Mouse (Mus musculus): ENCODE measurements around the gene Psmb7.

The Psmb7 gene

DNA sequence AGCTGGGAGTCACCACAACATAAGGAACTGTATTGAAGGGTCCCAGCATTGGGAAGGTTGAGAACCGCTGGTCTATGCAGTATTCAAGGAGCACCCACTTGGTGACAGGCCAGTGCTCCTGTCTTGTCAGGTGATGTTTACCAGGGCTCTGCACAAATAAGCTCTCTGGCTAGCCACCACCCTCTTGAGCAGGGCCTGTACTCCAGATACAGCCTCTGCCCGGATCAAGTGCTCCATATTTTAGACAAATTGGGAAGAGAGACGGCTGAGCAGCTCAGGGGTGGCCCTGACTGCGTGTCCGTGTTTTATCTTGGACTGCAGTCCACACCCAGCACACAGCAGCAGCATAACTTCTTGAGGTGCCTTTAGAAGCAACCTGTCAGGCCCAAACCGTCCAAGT lies 57.2 kb downstream of the Psmb7 start:
- DNase-seq, result no peak

- DNase-seq, result no peak
Measured at GRCm38 (mm10) chr2:38585379-38585736, 58.5 kb downstream of the Psmb7 start.

DNA sequence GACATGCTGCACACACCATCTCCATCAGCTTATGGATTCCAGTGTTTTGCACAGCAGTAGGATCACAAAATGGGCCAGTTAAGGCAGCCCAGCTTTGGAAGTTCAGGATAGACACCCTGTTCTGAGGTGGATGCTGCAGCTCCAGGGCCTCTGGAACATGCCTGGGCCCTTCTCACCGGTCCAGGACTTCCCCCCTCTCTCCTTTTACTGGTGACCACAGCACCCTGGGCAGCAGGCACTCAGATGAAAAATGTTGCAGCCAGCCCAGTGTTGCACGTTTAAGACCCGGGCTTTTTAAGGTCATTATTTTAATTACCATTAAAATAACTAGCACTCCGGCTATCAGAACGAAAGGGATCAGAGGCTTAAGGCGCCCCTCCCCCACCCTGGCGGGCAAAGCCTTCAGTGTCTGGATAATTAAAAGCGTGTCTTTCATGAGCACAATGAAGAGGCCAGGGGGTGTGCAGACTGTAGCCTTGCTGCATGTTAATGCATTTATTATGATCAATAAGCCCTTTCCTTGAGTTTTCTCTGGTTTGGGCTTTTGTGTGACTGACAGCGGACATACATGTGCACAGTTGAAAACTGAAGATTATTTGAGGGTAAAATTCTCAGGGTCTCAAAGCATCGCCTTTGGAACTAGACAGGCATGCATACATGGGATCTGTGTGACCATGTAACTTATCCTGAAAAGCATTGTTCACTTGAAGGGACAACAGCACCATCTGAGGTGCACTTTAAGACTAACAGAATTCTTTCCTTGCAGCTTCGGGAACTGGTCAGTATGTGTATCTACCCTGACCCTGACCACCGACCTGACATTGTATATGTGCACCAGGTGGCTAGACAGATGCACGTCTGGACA lies 59.1 kb downstream of the Psmb7 start:
- peak; percentile 40 for DNase-seq

DNA sequence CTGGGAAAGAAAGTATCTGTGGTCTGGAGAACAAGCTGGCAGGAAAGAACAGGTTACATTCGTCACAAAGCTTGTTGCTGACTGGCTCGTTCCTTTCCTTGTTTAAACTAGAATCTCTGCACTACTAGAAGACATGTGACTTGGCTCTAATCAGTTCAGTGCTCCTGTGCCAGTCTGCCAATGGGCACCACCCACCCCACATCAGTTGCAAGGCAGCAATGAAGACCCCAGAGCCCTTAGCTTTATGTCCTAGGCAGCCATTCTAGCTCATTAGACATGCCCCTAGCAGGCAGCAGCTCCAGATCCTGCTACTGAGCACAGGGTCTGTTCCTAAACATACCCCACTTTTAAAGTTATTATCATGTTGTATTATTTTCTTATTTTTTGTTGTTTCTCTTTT lies 59.9 kb downstream of the Psmb7 start:
- no peak for DNase-seq

DNA sequence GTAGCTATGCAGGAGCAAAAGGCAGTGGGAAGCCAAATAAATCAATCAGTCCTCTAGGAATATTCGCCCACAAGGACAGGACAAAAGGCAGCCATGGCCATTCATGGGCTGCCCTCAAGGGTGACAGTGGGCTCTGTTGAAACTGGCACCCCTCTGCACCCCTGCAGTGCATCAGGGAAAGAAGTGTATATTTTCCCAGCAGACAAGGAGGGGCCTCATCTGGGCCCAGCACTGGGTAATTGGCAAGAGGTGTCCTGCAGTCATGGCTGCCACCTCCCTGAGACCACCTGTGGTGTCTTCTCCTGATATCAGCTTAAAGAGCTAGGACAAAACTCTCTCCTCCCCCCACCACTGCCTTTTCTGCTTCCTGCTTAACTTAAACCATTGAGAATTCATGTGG lies 64.4 kb downstream of the Psmb7 start:
- no peak for DNase-seq

GRCm38 (mm10) chr2:38578602-38579521 lies 65.0 kb downstream of the Psmb7 start:
- DNase-seq, result peak; percentile 25

GRCm38 (mm10) chr2:38574697-38575096 lies 69.2 kb downstream of the Psmb7 start:
- DNase-seq, result no peak

DNA sequence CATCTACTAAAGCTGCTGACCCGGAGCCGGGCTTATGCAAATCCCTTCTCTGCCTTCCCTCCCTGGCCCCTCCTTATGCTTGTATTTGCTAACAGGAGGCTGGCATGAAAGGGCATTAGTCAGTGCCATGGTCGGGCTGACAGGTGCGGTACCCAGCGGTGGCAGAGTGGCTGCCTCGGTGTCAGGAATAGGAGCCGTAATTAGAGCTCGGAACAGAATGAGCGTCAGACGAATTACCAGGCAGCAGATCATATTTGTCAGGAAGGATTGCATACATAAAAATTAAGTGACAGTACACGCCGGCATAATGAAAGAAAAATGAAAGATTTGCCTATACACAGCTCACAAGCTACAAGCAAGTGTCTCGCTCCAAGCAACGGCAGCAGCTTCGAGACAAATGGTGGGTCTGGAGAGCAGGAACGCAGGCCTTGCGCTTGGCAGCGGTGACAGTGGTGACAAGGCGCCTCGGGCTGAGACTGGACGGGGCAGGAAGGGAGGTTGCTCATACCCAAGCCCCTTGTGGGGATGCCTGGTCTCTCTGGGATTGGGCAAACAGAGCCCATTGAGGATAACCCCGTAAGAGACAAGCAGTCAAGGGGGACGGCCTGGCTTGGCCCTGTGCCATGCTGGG lies 71.8 kb downstream of the Psmb7 start:
- no peak for DNase-seq

- DNase-seq, result no peak
Measured at GRCm38 (mm10) chr2:38562596-38562995, 81.3 kb downstream of the Psmb7 start.

GRCm38 (mm10) chr2:38560296-38561227 lies 83.3 kb downstream of the Psmb7 start:
- DNase-seq, result no peak

DNA sequence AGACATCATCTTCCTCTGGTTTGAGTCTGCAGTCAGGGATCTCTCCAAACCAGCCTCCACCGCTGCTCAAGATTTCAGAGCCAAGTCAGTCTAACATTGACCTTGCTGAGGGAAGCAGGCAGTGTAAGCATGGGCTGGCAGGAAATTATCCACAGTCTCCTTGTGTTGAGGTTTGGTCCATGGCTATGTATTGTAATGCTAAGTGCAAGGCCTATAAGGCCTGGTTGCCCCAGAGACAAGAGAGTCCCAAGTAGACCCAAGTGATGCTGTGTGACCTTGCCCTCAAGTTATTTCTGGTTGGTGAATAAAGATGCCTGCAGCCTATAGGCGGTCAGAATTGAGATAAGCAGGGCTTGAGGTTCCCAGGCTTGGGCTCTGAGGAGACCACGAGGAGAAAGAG lies 87.2 kb downstream of the Psmb7 start:
- no peak for DNase-seq

- DNase-seq, result no peak
Measured at GRCm38 (mm10) chr2:38555659-38556058, 88.2 kb downstream of the Psmb7 start.

GRCm38 (mm10) chr2:38554226-38554995 lies 89.5 kb downstream of the Psmb7 start:
- DNase-seq, result no peak

- DNase-seq, result no peak
Measured at GRCm38 (mm10) chr2:38552004-38552443, 91.9 kb downstream of the Psmb7 start.

GRCm38 (mm10) chr2:38547793-38548517 lies 95.9 kb downstream of the Psmb7 start:
- no peak for DNase-seq

DNA sequence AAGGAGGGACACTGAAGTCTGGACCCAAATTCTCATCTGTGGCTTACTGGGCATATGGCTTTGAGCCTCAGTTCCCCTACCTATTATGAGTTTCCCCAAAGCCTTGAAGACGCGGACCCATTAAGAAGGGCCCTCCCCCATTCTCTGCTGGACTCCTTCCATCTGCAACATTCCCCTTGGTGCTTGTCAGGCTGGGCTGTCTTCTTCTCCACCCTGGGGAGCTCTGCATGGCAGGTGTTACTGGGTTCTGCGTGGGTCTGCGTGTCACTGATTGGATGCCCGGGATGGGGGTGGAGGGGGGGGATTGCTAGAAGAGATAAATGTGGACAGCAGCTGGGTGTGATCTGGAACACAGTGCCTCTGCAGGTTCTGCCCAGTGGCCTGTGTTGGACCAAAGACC lies 97.1 kb downstream of the Psmb7 start:
- no peak for DNase-seq

DNA sequence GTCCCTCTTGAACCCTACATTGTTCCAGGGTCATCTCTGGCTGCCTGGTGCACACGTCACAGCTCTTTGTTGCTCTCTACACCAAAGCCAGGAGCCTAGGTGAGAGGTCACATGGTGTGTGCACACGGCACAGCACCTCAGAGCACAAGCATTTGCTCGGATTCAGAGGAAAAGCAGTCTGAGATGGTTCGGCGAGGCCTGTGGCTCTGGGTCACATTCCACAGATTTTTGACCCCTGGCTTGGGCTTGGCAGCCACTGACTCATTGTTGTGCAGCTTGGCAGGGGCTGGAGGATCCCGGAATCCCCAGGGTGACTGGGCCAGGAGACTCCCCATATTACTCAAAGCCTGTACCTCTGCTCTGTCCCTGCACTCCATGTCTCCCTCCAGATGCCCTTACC lies 97.7 kb downstream of the Psmb7 start:
- DNase-seq, result no peak

DNA sequence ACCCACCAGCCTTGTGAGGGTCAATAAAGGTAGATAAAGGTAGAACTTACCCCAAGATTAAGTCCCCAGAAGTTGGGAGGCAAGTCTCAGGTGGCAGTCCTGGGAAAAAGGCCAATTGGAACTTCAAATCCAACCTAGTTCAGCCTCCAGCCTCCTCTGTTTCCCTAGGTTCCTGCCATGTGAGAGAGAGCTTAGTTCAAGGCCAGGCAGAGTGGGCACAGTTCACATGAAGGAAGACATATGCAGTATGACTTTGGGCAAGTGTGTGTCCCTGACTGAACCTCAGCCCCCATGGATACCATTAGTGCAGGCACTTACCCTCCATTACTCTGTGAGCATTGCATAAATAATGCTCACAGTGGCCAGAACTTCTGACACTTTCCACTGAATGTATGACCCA lies 98.2 kb downstream of the Psmb7 start:
- DNase-seq, result no peak

DNA sequence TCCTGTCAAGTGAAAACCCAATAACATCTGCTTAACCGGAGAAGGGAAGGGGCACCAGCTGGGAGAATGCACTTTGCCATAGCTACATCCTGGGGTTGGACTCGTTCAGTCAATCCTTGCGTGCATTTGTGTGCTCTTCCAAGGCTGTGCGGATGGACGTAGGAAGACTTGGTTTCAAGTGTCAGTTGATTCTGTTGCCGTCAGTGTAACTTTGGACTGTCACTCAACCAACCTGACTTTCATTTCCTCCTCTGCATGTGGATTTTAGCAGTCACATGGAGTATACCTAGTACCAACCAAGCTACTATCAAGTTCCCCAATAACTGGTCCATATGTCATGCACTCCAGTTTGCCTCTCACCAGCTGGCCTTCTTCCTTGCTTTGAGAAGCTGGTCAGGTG lies 98.9 kb downstream of the Psmb7 start:
- no peak for DNase-seq

DNA sequence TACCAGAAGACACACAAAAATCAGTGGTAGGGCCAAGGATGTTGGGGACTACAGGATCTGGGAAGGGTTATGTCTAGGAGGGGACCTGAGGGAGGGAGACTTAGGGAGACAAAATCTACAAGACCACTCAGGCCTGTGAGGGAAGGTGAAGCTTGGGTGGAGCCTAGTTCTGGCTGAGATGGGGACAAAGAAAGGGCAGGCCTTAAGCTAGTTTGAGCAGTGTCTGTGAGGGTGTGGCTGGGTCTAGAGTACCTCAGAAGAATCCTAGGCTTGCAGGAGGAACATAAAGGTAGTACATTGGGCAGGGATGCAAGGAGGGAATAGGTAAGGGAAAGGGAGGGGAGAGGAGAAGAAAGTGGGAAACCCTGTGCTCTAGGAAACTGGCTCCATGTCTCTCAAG lies 99.5 kb downstream of the Psmb7 start:
- no peak for DNase-seq

- no peak for DNase-seq
Measured at GRCm38 (mm10) chr2:38543158-38543557, 100.7 kb downstream of the Psmb7 start.

Measured in right cerebral cortex, postnatal 14 days (tissue).